Mouse (Mus musculus) midbrain, embryonic 15.5 days (tissue): ENCODE measurements around the gene Ano2. TPM values are rescaled to one million over a fixed set of nuclear protein-coding genes. Genes with fewer than 3 reads are reported as not detected.

Experiments
- ATAC-seq: fragments of 200-750 bp; cut with Nextera tagmentation; replicated peaks from 2 replicates; pipeline ENCODE4 v1.8.0; 2017; ENCODE audit warnings: moderate TSS enrichment
- H3K27ac ChIP-seq: fragments of 300-500 bp; sonication (generic); 2 replicates; pipeline ENCODE4 v1.5.1; 2015; ENCODE audit warnings: mild to moderate bottlenecking, inconsistent platforms
- H3K27me3 ChIP-seq: fragments of 300-500 bp; sonication (generic); replicated peaks from 2 replicates; pipeline ENCODE4 v1.6.1; 2015; ENCODE audit warnings: inconsistent platforms
- H3K36me3 ChIP-seq: fragments of 300-500 bp; sonication (generic); replicated peaks from 2 replicates; pipeline ENCODE4 v1.6.1; 2015; ENCODE audit warnings: inconsistent platforms
- H3K4me1 ChIP-seq: fragments of 300-500 bp; sonication (generic); 2 replicates; pipeline ENCODE4 v1.6.1; 2015; ENCODE audit warnings: inconsistent platforms
- H3K4me2 ChIP-seq: fragments of 300-500 bp; sonication (generic); 2 replicates; pipeline ENCODE4 v1.6.1; 2015; ENCODE audit warnings: inconsistent platforms, mild to moderate bottlenecking, moderate library complexity
- H3K4me3 ChIP-seq: fragments of 300-500 bp; sonication (generic); 2 replicates; pipeline ENCODE4 v1.5.1; 2015; ENCODE audit warnings: mild to moderate bottlenecking, inconsistent platforms
- H3K9ac ChIP-seq: fragments of 300-500 bp; sonication (generic); 2 replicates; pipeline ENCODE4 v1.6.1; 2015; ENCODE audit warnings: mild to moderate bottlenecking, inconsistent platforms
- H3K9me3 ChIP-seq: fragments of 300-500 bp; sonication (generic); 2 replicates; pipeline ENCODE4 v1.6.1; 2016; ENCODE audit warnings: inconsistent platforms
- WGBS: fragments of 180-500 bp; shearing (Covaris S2); methylation state at CpG from one replicate; pipeline ENCODE4 v1.1.7; 2015; ENCODE audit warnings: mixed read lengths; 5-methylcytosine and 5-hydroxymethylcytosine counted together
- polyA plus RNA-seq: library from polyadenylated mRNA; unstranded; fragments of >200 nt; fragmentation: Nextera tagmentation; extraction: Ambion mirVana; gene quantifications from 2 replicates; pipeline ENCODE4 v1.2.1, GENCODE M21; 2015

Gene Ano2
- polyA plus RNA-seq, 1 experiment from 2014 or later = 0.19 TPM

- H3K36me3 ChIP-seq = no peaks in the 10 kb centered on the region
- no peak overlapping the region for H3K27ac ChIP-seq
- H3K9ac ChIP-seq = no peak overlapping the region
- peak; percentile 54 for ATAC-seq
- H3K4me2 ChIP-seq = no peak overlapping the region
- H3K4me1 ChIP-seq = peaks cover 3% of the 10 kb centered on the region; the same call in 1 of the 2 replicates
- WGBS = 53% methylated on average over 7 of the region's 7 CpGs
- H3K4me3 ChIP-seq = no peak overlapping the region
- no peaks in the 10 kb centered on the region for H3K9me3 ChIP-seq
- no peaks in the 10 kb centered on the region for H3K27me3 ChIP-seq
These were observed 344.5 kb downstream of the Ano2 start for GRCm38 (mm10) chr6:126034728-126035127.

GRCm38 (mm10) chr6:126035621-126036020, 345.4 kb downstream of the Ano2 start:
- Histone ChIP-seq H3K4me3 (no peak overlapping the region), H3K36me3 (no peaks in the 10 kb centered on the region), H3K4me2 (no peak overlapping the region), H3K27me3 (no peaks in the 10 kb centered on the region), H3K27ac (no peak overlapping the region), H3K9me3 (no peaks in the 10 kb centered on the region), H3K4me1 (peaks cover 3% of the 10 kb centered on the region; the same call in 1 of the 2 replicates), H3K9ac (no peak overlapping the region)
- WGBS = 91% methylated on average over 2 of the region's 2 CpGs
- no peak for ATAC-seq

GRCm38 (mm10) chr6:126045931-126046330, 355.7 kb downstream of the Ano2 start:
- Histone ChIP-seq H3K27me3 (no peaks in the 10 kb centered on the region), H3K4me1 (no peaks in the 10 kb centered on the region), H3K4me3 (no peak overlapping the region), H3K4me2 (no peak overlapping the region), H3K9me3 (no peaks in the 10 kb centered on the region), H3K36me3 (no peaks in the 10 kb centered on the region), H3K9ac (no peak overlapping the region), H3K27ac (no peak overlapping the region)
- WGBS = 48% methylated on average over 4 of the region's 4 CpGs
- no peak for ATAC-seq

GRCm38 (mm10) chr6:126048206-126048605, 358.0 kb downstream of the Ano2 start:
- H3K4me2 ChIP-seq = no peak overlapping the region
- H3K27me3 ChIP-seq = no peaks in the 10 kb centered on the region
- H3K4me3 ChIP-seq = no peak overlapping the region
- 78% methylated on average over 4 of the region's 4 CpGs for WGBS
- H3K36me3 ChIP-seq = no peaks in the 10 kb centered on the region
- no peaks in the 10 kb centered on the region for H3K4me1 ChIP-seq
- H3K27ac ChIP-seq = no peak overlapping the region
- no peak overlapping the region for H3K9ac ChIP-seq
- no peak for ATAC-seq
- H3K9me3 ChIP-seq = no peaks in the 10 kb centered on the region

GRCm38 (mm10) chr6:126053136-126053535, 362.9 kb downstream of the Ano2 start:
- Histone ChIP-seq H3K4me2 (no peak overlapping the region), H3K4me1 (no peaks in the 10 kb centered on the region), H3K27ac (no peak overlapping the region), H3K9ac (no peak overlapping the region), H3K4me3 (no peak overlapping the region), H3K9me3 (no peaks in the 10 kb centered on the region), H3K36me3 (no peaks in the 10 kb centered on the region), H3K27me3 (no peaks in the 10 kb centered on the region)
- WGBS = 93% methylated on average over 5 of the region's 5 CpGs
- no peak for ATAC-seq

GRCm38 (mm10) chr6:126057706-126058105, 367.5 kb downstream of the Ano2 start:
- Histone ChIP-seq H3K27me3 (no peaks in the 10 kb centered on the region), H3K4me2 (no peak overlapping the region), H3K4me3 (no peak overlapping the region), H3K36me3 (no peaks in the 10 kb centered on the region), H3K27ac (no peak overlapping the region), H3K9me3 (no peaks in the 10 kb centered on the region), H3K9ac (no peak overlapping the region), H3K4me1 (no peaks in the 10 kb centered on the region)
- WGBS = 82% methylated on average over 3 of the region's 3 CpGs
- no peak for ATAC-seq

- no peak overlapping the region for H3K4me2 ChIP-seq
- H3K9me3 ChIP-seq = no peaks in the 10 kb centered on the region
- no peaks in the 10 kb centered on the region for H3K4me1 ChIP-seq
- no peaks in the 10 kb centered on the region for H3K36me3 ChIP-seq
- no peak overlapping the region for H3K4me3 ChIP-seq
- 87% methylated on average over 3 of the region's 3 CpGs for WGBS
- ATAC-seq = no peak
- no peak overlapping the region for H3K9ac ChIP-seq
- no peak overlapping the region for H3K27ac ChIP-seq
- H3K27me3 ChIP-seq = no peaks in the 10 kb centered on the region
These were observed 390.3 kb downstream of the Ano2 start for GRCm38 (mm10) chr6:126080531-126080930.

- Histone ChIP-seq H3K9me3 (no peaks in the 10 kb centered on the region), H3K36me3 (no peaks in the 10 kb centered on the region), H3K4me3 (no peak overlapping the region), H3K27ac (no peak overlapping the region), H3K9ac (no peak overlapping the region), H3K4me2 (no peak overlapping the region), H3K4me1 (no peaks in the 10 kb centered on the region), H3K27me3 (no peaks in the 10 kb centered on the region)
- ATAC-seq = no peak
- WGBS = 84% methylated on average over 3 of the region's 3 CpGs
These were observed 396.2 kb downstream of the Ano2 start for GRCm38 (mm10) chr6:126086321-126086950.

- Histone ChIP-seq H3K9ac (no peak overlapping the region), H3K4me3 (no peak overlapping the region), H3K4me1 (no peaks in the 10 kb centered on the region), H3K4me2 (no peak overlapping the region), H3K9me3 (no peaks in the 10 kb centered on the region), H3K36me3 (no peaks in the 10 kb centered on the region), H3K27me3 (no peaks in the 10 kb centered on the region), H3K27ac (no peak overlapping the region)
- WGBS = 92% methylated on average over 12 of the region's 12 CpGs
- no peak for ATAC-seq
These were observed 398.5 kb downstream of the Ano2 start for GRCm38 (mm10) chr6:126088489-126089265.

Other genes starting within 250 kb of the Ano2 start
- 58.9 and 66.9 TPM in 2 replicates for gene Cd9, start 195.6 kb upstream of the Ano2 start, polyA plus RNA-seq
- 10.8 and 11.3 TPM in 2 replicates for gene Vwf, start 143.6 kb upstream of the Ano2 start, polyA plus RNA-seq